Mouse (Mus musculus) heart, postnatal 36 days (tissue): Measurements from ENCODE around the gene Abhd13. TPM values are rescaled to one million over a fixed set of nuclear protein-coding genes. Genes with fewer than 3 reads are reported as not detected.

ENCODE experiments used
- DNase-seq, 2 experiments: peaks; one replicate each; pipeline ENCODE4 v3.0.0; 2021 to 2022
- intact Hi-C: fragments of 180-260 bp; cut with DNase I; formaldehyde crosslinking; loops from one replicate; pipeline ENCODE4 v1.15.1; 2025
- total RNA-seq, 2 experiments: library from RNA; stranded (reverse); gene quantifications; 2 replicates each; pipeline ENCODE4 v1.2.3; 2021

Abhd13 gene
- 10 to 100 TPM in 1 of 2 experiments, 1 to 10 TPM in 1; 9.6 to 13.4 TPM for total RNA-seq

DNA sequence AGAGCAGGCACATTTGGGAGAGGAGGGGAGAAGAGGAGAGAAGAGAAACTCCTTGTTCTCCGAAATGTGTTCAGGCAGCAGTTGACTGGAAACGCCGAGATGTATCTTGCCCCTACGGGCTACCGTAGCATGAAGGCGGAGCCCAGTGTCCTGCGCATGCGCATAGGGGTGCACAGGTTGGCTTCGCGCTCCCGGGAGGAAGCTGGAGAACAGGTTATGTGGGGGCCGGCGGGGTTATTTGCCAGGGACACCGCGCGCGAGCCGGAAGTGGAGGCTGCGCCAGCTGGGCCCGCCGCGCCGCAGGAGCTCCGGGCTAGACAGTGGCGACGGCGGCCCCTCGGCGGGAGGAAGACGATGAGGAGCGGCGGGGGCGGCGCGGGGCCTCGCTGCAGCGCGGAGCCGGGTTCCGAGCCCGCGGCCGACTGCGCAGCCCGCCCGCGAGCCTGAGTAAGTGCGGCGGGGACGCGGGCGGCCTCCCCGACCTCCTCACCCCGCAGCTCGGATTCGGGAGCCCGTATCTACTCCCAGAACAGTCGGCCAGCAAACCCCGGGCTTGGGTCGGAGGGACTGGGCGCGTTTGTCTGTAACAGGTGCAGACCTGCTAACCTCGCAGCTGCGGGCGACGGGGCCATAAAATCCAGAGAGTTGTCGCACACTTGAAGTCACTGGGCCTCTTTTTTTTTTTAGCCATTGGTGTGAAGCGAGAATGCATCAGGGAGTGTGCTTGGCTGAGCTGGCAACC lies at the start of gene Abhd13, which contains the start of gene Lig4:
Gene Abhd13 (plus strand): TSS at position 135 of the 742 bp plus-strand sequence.
Gene Lig4 (minus strand): TSS at position 114 of the 742 bp plus-strand sequence.
- intact Hi-C loops = loop anchor here (2.0 to 5.0 kb wide), 4 partner anchors 65 to 425 kb away; no protein-coding TSS in a partner anchor

DNA sequence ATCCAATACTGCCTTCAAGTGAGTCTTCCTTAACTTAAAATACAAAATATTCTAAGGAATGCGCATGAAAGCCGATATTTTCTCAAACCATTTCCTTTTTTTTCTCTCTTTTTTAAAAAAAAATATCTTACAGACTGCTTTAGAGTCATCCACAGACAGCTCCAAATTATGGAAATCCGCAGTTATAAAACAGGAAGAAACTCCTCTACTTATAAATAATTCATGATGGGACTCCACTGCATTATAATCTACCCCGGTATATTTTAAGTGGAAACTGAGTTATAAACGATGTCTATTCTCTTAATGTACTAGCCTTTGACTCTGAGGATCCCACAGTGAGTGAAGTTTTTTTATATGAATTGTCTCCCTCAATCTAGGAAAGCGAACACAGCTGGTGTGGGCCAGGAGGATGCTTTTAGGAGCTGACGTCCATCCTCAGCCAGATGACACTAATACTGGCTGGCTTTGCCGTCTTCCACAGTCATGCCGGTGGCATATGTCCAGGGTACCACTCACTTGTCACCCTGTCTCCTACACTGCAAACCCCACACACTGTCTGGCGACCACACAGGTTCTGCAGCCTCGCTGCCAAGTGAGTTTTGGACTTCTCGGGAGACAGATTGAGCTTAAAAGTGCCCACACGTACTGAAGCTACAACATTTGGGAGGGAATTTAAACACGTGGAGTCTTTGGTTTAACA lies 47.6 kb upstream of the Abhd13 start:
- DNase-seq = no peak

More for the DNA sequence above, at the start of gene Abhd13, which contains the start of gene Lig4:
- DNase-seq = peak; percentile 99

GRCm38 (mm10) chr8:9932711-9933110 lies 44.8 kb upstream of the Abhd13 start:
- no peak for DNase-seq
- intact Hi-C loops = no loop called here

More for the DNA sequence above, 47.6 kb upstream of the Abhd13 start:
- intact Hi-C loops = no loop called here

DNA sequence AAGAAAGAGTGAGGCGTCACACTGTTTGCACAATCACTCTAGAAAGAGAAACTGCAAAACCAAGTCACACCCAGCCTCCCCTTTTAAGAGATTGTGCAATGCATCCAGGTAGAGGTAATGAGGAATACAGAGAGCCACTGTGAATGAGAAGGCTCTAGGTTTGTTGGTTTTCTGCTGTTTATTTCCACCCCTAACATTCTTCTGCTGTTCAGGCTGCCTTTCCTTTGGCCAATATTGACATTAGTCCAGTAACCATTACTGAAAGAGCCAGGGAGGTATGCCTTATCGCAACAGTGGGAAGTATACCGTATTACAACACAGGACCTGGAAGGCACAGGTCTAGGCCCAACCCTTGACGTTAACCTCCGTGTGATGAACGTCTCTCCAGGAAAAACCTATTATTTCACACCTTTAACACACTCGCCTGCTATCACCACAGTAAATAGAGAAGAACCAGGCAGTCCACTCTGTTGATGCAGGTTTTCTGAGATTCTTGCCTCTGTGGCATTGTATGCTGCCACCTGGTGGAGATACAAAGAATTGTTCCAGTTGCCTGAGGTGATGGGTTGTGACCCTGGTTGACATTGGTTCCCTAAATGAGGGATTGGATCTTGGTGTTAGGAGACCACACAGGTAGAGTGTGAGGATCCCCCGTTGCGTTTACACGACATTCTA lies 42.5 kb upstream of the Abhd13 start:
- peak; percentile 13 to 24 for DNase-seq

DNA sequence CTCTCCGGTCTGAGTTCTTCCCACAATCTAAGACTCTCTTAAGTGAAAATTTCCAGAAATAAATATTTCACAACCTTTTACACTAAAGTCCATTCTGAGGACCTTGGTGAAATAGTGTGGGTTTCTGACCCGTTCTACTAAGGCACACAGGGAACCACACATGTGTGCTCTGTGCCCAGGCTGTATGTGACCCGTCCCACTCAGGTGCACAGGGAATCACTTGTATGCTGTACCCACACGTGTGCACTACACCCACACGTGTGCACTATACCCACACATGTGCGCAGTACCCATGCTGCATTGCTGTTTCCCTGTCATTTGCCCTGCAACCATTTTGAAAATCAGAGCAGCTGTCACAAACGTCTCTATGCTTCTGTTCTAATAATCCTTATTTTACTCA lies 41.9 kb upstream of the Abhd13 start:
- no peak for DNase-seq
- intact Hi-C loops = loop anchor here (5.0 kb wide), 1 partner anchor 588 kb away; no protein-coding TSS in a partner anchor

More for the DNA sequence above, 42.5 kb upstream of the Abhd13 start:
- intact Hi-C loops = loop anchor here (5.0 kb wide), 1 partner anchor 588 kb away; no protein-coding TSS in a partner anchor

- intact Hi-C loops = no loop called here
- no peak for DNase-seq
Measured at GRCm38 (mm10) chr8:9949134-9949890, 28.2 kb upstream of the Abhd13 start.

GRCm38 (mm10) chr8:9958338-9958737 lies 19.2 kb upstream of the Abhd13 start:
- DNase-seq = no peak
- intact Hi-C loops = no loop called here

DNA sequence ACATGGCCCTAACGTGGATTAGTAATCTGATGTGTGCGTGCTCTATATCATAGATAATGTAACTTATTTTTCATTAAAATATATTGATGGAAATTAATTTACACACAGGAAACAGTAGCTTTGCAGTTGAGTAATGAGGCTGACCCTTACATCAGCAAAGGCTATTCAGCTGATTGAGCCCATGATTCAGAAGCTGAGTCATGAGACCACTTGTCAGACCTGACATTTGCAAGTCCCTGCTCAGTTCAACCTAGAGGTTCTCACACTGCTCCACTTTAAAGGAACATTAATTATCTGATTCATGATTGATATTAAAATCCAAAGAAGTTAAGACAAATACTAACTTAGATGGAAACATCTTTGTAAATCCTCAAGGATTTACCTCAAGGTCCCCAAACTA lies 17.6 kb upstream of the Abhd13 start:
- intact Hi-C loops = no loop called here

DNA sequence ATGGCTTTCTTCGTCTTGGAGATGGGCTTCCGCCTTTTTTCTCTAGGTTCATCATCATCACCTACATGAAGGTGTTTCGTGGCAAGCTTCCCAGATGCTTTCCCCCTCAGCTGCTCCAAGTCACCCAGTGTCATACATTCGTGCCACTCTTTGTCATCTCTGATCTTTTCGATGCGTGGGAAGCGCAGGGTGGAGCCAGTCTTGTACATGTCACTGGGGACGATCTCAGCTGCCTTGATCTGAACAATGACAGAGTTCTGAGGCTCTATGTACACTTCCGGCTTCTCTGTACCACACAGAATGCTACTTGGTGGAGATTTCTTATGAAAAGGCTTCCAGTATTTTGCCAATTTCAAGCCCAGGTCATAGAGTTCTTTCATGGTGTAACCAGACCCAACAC lies 5.6 kb upstream of the Abhd13 start:
- intact Hi-C loops = no loop called here
- DNase-seq = no peak

More for the DNA sequence above, 17.6 kb upstream of the Abhd13 start:
- DNase-seq = no peak

GRCm38 (mm10) chr8:9975276-9975675 lies 2.2 kb upstream of the Abhd13 start:
- intact Hi-C loops = loop anchor here (5.0 kb wide), 2 partner anchors 67 to 257 kb away; no protein-coding TSS in a partner anchor
- DNase-seq = no peak

DNA sequence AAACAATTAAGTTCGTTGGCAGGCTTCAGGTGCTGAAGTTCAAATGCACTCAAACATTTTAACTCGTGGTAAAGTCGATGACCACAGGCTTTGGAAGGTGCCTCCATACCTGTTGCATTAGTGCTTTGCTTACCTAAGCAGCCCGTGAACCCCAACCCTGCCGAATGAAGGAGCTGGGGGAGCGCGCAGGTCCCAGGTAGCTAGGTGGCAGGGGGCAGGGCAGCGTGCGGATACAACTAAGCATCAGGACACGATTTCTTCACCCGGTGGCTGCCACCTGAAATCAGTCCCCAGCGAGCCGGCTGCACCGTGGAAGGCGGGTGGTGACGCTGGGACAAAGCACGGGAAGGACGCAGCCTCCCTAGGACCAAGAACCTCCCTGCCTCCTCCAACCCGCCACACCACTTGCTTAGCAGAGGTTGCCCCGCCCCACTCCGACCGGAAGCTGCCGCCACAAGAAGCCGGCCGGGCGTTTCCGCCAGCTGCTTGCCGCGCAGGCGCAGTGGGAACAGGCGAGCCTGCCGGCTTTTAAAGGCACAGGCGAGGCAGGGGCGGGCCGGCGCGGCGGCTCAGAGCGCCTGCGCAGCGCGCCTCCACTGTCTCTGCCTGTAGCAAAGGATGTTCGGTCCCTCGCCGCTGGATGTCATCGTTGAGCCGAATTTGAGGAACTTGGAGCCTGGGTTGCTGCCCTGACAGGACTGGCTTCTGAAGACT lies 1.5 kb upstream of the Abhd13 start:
- DNase-seq = peak; percentile 98
- intact Hi-C loops = loop anchor here (2.0 to 5.0 kb wide), 4 partner anchors 66 to 427 kb away; no protein-coding TSS in a partner anchor

DNA sequence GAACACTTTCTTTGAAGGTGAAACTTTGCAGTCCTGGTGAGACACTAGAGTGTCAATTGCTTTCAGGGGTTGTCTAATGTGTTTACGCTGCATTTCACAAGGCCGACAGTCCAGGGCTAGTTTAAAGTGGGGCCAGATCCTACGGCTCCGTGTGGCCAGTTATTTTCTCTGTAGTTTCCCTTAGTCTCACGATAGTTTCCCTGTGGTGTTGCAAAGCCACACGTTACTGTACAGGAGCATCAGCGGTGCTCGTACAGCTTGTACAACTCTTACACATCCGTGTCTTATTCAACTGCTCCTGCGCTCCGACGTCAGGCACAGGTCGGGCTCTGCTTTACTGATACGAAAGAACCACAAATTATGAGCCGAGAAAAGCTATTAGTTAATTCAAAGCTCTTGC lies 491 bp upstream of the Abhd13 start:
- peak in 1 of 2 experiments; percentile 12 for DNase-seq
- intact Hi-C loops = loop anchor here (2.0 to 5.0 kb wide), 4 partner anchors 65 to 426 kb away; no protein-coding TSS in a partner anchor

GRCm38 (mm10) chr8:9978475-9979230 lies 1.1 kb downstream of the Abhd13 start:
- intact Hi-C loops = loop anchor here (5.0 kb wide), 2 partner anchors 64 to 254 kb away; no protein-coding TSS in a partner anchor

DNA sequence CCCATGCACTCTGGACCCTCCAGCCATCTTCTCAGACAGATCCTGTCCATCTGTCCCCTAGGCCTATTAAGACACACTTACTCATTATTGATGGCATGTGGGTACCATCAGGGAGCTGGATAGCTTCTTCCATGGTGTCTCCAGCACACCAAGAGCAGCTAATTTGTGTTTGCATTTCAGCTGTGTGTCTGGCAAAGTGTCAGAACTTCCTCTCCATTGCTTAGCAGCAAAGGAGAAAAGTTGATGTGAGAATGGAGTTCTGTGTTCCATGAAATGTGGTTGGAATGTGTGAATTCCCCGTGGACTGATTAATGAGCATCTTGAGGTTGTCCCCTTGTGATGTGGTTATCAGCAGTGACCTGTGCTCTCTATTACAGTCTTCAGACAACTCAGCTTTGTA lies 2.2 kb downstream of the Abhd13 start:
- no peak for DNase-seq
- intact Hi-C loops = loop anchor here (5.0 kb wide), 2 partner anchors 63 to 253 kb away; no protein-coding TSS in a partner anchor

More at GRCm38 (mm10) chr8:9978475-9979230, 1.1 kb downstream of the Abhd13 start:
- DNase-seq = peak; percentile 4 to 14

DNA sequence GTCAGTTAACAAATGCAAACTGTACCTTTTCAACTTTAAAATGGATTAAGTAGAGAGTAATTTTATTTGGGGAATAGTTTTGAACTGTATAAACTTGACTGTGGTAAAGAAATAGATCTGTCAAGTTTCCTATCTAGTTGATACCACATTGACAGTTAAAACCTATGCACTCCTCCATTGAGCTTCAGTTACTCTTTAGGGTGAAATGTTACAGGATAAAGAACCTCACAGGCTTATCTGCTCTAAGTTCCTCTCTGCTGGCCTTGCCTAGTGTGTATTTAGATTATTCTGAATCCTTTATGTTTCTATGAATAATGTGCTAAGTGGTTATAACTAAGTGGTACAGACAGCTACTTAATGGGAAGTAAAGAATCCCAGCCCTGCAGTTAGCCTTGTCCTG lies 2.7 kb downstream of the Abhd13 start:
- no peak for DNase-seq
- intact Hi-C loops = no loop called here

- intact Hi-C loops = no loop called here
Measured at GRCm38 (mm10) chr8:10004115-10004514, 26.6 kb downstream of the Abhd13 start.

DNA sequence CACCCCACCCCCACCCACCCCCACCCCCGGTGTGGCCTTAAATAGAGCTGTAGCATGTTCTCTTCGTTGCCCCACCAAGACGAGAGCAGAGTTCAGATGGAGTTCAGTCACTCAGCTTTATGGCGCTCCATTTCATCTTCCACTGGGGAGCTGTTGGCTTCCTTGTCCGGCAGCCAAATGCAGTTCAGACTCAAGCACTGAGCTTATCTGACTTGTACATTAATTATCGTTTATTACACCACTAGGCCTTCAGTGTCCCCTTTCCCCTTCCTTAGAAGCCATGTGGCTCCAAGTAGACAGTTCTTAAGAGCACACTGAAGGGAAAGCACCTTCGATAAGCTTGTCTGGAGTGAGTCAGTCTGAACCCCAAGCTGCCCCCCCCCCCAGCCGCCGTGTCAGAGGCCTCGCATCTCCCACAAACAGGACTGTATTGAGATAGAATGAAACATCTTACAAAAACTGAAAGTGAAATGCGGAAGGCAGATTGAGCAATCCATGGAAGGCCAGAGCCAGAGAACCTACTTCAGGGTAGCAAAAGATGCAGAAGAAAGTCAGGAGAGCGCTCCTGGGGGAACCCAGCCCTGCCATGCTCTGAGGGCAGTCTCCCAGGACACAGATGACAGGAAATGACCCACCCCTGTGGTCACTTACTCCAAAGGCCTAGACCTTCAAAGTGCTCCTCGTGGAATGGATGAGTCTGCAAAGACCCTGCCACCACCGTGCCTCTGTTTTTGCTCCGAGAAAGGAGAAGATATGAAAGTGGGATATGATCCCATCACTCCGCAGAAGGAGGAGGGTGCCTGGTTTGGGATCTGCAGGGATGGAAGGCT lies 28.9 kb downstream of the Abhd13 start, which contains the start of gene Tnfsf13b:
Gene Tnfsf13b (plus strand): TSS at position 312 of the 830 bp plus-strand sequence.
- intact Hi-C loops = no loop called here
- peak; percentile 18 to 22 for DNase-seq

More at GRCm38 (mm10) chr8:10004115-10004514, 26.6 kb downstream of the Abhd13 start:
- DNase-seq = no peak
